Mouse (Mus musculus): Measurements from ENCODE around the gene Gm32802. TPM values are rescaled to one million over a fixed set of nuclear protein-coding genes. Genes with fewer than 3 reads are reported as not detected.
"Not testable (repeated sequence)": the region's sequence is repeated elsewhere in the genome, so short reads cannot be mapped to it uniquely, and the experiment has no call there.

Gm32802 gene
- not detected for polyA plus RNA-seq (2017; shearing (Covaris generic))

- ATAC-seq: not testable (repeated sequence)
These were observed at the start of gene Gm32802 for GRCm38 (mm10) chr10:118258388-118258787. Gene Gm32802, plus strand, starts transcription at chr10:118258688.

DNA sequence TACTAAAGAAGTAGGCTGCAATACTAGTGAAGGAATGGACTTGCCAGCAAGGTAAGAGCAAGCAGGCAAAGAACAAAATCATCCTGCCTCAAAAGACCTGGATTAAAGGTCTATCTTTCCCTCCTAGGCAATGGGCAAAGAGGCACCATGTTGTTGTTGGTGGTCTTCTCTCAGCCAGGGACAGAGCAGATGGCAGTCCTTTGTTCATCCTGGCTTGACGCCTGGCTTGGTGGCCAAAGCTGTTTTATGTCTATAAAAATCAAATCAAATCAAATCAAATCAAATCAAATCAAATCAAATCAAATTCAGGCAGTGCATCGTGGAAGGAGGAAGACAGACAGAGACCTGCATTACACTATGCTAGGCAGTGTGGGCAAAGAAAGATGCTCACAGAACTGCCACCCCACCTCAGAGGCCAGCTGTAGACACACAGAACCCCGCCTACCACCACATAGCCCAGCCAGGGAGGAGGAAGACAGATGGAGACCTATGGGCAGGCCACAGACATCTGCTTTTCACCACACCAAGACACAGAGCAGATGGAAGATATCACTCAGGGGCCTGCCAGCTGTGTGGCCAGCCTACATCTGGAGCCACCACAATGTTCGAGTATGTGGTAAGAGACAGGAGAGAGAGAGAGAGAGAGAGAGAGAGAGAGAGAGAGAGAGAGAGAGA is 42.6 kb upstream of the Gm32802 start:
- ATAC-seq: not testable (repeated sequence)

GRCm38 (mm10) chr10:118227629-118228028 is 30.9 kb upstream of the Gm32802 start:
- ATAC-seq: not testable (repeated sequence)

DNA sequence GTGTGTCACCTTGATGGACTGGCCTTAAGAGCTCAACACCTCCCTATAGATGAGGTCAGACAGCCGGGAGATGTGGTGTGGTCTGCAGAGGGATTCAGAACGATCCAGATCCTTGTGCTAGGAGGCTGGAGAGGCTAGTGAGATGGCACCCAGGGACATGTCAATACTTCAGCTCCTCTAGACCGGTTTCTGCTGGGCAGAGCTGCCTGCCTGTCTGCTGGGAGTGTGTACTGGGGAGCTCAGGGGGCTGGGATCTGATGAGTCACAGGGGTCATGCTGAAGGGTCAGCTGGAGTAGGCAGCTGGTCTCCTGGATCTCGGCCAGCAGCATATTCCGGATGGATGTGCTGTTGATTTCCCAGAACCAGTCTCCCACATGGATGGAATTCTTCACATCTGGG is 25.9 kb upstream of the Gm32802 start:
- ATAC-seq: not testable (repeated sequence)

DNA sequence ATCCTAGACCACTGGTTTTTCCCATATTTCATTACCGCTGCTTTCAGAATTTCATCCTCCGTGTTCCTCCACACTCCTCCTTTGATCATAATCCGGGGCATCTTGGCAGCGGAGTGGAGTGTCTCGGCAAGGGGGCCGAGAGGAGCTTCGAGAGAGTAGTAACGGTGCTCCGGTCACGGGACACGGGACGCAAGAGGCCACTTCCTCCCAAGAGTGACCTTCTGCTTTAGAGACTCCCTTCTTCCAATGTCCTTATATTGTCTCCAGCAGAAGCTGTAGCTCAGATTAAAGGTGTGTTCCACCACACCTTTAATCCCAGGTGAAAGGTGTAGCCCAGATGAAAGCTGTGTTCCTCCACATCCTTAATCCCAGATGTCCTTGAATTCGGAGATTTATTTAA is 17.8 kb upstream of the Gm32802 start, which contains the start of gene Gm32717:
Gene Gm32717 (minus strand): TSS at position 101 of the 400 bp plus-strand sequence.
- not testable (repeated sequence) for ATAC-seq

DNA sequence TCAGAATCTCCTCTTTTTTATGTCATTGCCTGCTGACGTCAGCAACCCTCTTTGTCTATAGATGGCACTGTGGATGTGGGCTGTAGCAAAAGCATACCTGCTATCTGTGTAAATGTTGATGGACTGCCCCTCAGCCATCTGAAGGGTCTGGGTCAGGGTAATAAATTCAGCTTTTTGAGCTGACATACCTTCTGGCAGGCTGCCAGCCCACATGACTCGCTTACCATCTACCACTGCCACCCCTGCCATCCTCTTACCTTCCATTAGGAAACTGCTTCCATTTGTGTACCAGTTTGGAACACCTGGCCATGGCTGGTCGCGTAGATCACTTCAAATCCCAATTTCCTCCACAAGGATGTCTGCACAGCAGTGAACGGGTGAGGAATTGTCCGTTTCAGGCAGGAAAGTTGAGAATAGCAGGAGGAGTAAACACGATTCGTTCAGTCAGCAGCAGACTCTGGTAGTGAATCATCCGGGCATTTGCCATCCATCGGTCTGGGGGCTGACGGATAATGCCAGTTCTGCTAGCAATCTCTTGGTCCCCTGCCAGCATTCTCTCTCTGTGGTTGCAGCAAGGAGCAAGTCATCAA is 9.4 kb upstream of the Gm32802 start:
- ATAC-seq: not testable (repeated sequence)

DNA sequence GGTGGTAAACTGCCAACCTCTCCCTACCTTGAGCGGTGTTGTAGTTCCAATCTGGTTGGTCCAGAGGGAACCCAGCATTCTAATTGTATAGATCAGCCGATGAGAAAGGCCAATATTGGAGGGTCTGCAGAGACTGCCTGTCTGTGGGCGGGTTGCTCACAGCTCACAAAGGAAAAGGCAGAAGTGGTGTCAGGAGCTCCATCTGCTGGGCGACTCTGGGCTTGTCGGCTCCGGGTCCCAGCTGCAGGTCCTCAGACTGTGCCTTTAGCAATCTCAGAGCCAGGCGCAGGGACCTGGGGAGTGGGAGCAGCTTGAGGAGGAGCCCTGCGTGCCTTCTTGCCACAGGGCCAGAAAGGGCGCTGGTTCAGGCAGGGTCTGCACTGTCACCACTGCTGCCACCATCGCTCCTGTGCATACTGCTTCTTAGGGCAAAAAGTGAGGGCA is 7.6 kb upstream of the Gm32802 start:
- no peak for ATAC-seq

GRCm38 (mm10) chr10:118268812-118269211 is 10.3 kb downstream of the Gm32802 start:
- not testable (repeated sequence) for ATAC-seq

- not testable (repeated sequence) for ATAC-seq
These were observed 12.9 kb downstream of the Gm32802 start for GRCm38 (mm10) chr10:118271416-118271815.

GRCm38 (mm10) chr10:118278069-118278468 is 19.6 kb downstream of the Gm32802 start:
- ATAC-seq: not testable (repeated sequence)

DNA sequence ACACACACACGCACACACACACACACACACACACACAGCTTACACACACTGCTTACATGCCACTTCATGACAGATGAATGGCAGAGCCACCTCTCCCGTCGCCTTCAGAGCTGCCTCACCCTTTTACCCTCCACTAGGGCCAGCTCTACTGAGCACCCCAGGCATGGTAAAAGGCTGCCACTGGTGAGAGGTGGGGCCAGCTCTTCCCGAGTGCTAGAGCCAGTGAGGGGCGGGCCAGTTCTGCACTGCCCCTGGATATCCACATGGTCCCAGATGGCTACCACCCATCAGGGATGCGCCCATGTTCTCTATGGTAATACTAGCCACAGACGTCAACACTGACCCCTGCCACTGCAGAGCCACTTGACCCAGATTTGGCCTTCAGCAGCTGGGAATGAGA is 24.1 kb downstream of the Gm32802 start:
- ATAC-seq: not testable (repeated sequence)

DNA sequence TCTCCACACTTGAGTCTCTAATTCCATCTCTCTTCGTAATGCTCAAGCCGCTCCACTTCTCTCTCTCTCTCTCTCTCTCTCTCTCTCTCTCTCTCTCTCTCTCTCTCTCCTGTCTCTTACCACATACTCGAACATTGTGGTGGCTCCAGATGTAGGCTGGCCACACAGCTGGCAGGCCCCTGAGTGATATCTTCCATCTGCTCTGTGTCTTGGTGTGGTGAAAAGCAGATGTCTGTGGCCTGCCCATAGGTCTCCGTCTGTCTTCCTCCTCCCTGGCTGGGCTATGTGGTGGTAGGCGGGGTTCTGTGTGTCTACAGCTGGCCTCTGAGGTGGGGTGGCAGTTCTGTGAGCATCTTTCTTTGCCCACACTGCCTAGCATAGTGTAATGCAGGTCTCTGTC is 24.5 kb downstream of the Gm32802 start:
- ATAC-seq: not testable (repeated sequence)

GRCm38 (mm10) chr10:118294938-118295337 is 36.5 kb downstream of the Gm32802 start, which contains the start of gene Iltifb:
Gene Iltifb, minus strand, starts transcription at chr10:118295038.
- no peak for ATAC-seq

- ATAC-seq: not testable (repeated sequence)
These were observed 43.6 kb downstream of the Gm32802 start for GRCm38 (mm10) chr10:118302133-118302532.

Other genes with a start within 250 kb of the Gm32802 start
- gene Mdm1, start 116.9 kb upstream of the Gm32802 start, polyA plus RNA-seq (2017; shearing (Covaris generic)): 10 to 100 TPM in 1 of 3 experiments, 1 to 10 TPM in 2; 4.5 to 10.9 (median 4.7) TPM
- gene Il22, start 53.7 kb upstream of the Gm32802 start, polyA plus RNA-seq (2017; shearing (Covaris generic)): 1 to 10 TPM in 1 of 3 experiments, not detected in 2; 6.9 TPM
- gene Gm32717, start 17.9 kb upstream of the Gm32802 start, polyA plus RNA-seq (2017; shearing (Covaris generic)): not detected
- not detected for gene Iltifb, start 36.4 kb downstream of the Gm32802 start, polyA plus RNA-seq (2017; shearing (Covaris generic))
- not detected for gene Gm9040, start 68.3 kb downstream of the Gm32802 start, polyA plus RNA-seq (2017; shearing (Covaris generic))
- not detected for gene Gm9044, start 73.7 kb downstream of the Gm32802 start, polyA plus RNA-seq (2017; shearing (Covaris generic))
- not detected for gene Gm9045, start 79.1 kb downstream of the Gm32802 start, polyA plus RNA-seq (2017; shearing (Covaris generic))
- not detected for gene Gm9046, start 84.6 kb downstream of the Gm32802 start, polyA plus RNA-seq (2017; shearing (Covaris generic))
- gene Gm9048, start 90.0 kb downstream of the Gm32802 start, polyA plus RNA-seq (2017; shearing (Covaris generic)): under 1 TPM in 1 of 3 experiments, not detected in 2; 0.28 TPM
- gene Gm9049, start 95.4 kb downstream of the Gm32802 start, polyA plus RNA-seq (2017; shearing (Covaris generic)): not detected
- 10 to 100 TPM; 12.8 to 71.7 (median 14.6) TPM for gene Ifng, start 182.4 kb downstream of the Gm32802 start, polyA plus RNA-seq (2017; shearing (Covaris generic))